Mouse (Mus musculus) ZHBTc4 (cell line): ENCODE data around the gene Pdcd11.

ENCODE experiments used
- DNase-seq: peaks from one replicate; pipeline ENCODE4 v3.0.0-alpha.2; 2011; ENCODE audit warnings: low read depth, low spot score

Pdcd11 gene

GRCm38 (mm10) chr19:47168793-47169412 lies 78.3 kb downstream of the Pdcd11 start:
- peak; percentile 89 for DNase-seq

GRCm38 (mm10) chr19:47174515-47174914 lies 83.9 kb downstream of the Pdcd11 start:
- DNase-seq = peak; percentile 60

DNA sequence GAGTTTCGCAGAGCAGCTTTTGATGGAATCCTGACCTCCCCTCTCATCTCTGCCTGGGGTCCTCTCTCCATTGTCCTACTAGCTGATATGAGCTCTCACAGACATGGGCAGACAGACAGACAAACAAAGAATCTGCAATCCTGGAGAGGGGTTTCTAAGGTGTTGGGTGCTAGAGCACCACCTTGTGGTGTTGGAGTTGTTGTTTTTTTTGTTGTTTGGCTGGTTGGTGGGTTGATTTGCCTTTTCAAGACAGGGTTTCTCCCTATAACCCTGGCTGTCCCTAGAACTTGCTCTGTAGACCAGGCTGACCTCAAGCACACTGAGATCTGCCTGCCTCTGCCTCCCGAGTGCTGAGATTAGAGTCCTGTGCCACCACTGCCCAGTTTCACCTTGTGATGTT lies 84.9 kb downstream of the Pdcd11 start:
- no peak for DNase-seq

DNA sequence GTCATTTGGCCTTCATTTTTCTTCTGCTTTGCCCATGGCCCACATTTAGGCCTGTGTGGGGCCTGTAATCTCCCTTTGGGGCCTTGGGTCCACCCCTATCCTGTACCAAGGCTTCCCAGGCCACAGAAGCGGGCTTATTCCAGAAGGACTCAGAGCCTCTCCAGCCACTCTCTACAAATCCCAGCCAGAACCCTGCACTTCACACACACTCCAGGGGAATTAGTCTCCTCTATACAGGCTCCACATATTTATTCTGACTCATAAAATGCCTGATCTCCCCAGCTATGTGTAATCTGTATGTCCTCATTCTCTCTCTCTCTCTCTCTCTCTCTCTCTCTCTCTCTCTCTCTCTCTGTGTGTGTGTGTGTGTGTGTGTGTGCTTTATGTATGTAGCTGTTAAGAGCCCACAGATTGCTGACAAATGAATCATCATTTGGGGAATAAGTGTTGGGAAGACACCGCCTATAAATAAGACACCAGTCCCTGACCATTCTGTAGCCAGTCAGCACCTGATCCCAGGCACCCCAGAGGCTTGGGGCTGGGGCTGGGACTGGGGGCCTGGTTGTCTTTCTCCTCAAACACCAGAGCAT lies 86.4 kb downstream of the Pdcd11 start:
- DNase-seq = no peak

- DNase-seq = peak; percentile 91
Observed at GRCm38 (mm10) chr19:47178001-47178400, 87.4 kb downstream of the Pdcd11 start.

DNA sequence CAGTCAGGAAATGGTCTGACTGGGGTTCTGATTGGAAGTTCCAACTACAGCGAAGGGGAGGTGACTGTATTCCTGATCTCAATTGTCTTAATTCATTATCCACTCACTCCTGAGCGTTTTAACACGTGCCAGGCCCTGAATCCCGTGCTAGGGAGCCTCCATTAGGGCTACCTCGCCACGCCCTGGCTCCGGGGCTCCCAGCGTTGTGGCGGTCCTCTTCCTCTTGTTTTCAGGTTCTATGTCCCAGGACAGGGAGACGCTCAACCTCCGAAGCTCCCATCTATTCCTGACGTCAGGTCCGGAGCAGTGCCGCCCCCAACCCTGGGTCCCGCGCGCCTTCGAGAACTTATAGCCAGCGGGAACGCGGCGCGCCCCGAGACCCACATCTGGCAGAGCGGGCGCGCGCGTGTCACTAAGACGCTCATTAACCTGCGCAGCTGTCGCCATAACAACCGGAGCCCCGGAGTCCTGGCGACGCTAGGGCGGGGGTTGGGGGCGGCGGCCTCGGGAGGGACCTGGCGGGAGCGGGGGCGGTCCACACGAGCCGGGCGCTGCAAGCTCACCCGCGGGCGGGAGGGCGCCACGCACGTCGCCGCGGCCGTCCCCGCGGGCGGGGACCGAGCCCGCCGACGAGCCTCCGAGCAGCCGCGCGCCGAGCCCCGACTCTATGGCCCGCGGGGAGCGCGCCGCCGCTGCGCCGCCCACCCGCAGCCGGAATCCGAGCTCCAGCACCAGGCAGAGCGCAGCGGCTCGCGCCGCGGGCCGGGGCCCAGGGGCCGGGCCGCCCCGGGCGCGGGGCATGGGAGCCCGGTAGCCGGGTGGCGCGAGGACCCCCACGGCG lies 88.1 kb downstream of the Pdcd11 start, which contains the start of gene Neurl1a:
Gene Neurl1a, plus strand, starts transcription at position 390 of the 841 bp plus-strand sequence.
- peak; percentile 97 for DNase-seq

DNA sequence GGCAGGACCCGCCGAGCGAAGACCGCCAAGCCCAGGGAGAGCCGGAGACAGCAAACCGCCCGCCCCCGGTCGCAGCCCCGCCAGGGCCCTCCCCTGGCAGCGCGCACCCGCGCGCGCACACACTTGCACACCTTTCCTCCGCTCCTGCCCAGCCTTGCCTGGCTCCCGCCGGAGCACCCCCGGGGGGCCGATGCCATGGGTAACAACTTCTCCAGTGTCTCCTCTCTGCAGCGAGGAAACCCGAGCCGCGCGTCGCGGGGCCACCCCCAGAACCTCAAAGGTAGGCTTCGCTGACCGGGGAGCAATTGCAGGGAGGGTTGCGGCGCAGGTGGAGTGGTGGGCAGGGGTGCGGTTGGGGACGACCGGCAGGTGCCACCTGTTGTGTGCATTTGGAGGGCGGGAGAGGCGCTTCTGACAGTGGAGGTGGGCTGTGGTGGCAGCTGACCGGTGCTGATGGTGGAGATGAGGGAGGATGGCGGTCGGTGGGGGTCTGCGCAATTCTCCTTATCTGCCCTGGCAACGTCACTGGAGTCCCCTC lies 88.8 kb downstream of the Pdcd11 start:
- peak; percentile 77 for DNase-seq

GRCm38 (mm10) chr19:47180011-47180410 lies 89.4 kb downstream of the Pdcd11 start:
- no peak for DNase-seq
